ENCODE assay signal across 13 mouse cellular contexts in the genomic region with DNA sequence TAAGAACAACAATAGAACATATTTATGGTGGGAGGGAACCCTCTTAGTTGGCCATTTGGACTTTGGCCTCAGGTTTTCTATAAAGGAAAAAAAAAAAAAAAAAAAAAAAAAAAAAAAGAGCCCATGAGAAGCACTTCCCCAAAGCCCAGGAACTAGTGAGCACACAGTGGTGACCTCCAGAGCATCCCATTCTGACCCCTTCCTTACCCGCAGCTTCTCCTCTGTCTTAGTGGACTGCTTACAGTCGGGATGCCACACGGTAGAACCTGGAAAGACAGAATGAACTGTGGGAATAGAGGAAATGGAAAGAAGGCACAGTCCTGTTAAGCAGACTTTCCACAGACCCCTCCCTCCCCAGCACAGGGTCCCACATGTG.
DNase-seq lines count a peak whose midpoint lies in the region; ATAC-seq and TF ChIP-seq lines count a peak whose summit lies in the region.
"Had no signal": no experiment of that assay in that cellular context is flagged by ENCODE, and none has a peak within 500 bp of the region (broad histone marks: within the 10 kb centered on the region; RNA-seq: fewer than 3 reads in every experiment).

No protein-coding gene starts in this region.

- dilution Hi-C loops in CH12.LX (cut with MboI; ENCODE audit: extremely low pct_ligation_motif_present, extremely low pct_unique_long_range_greater_than_20kb, low sequenced_read_pairs): no loop called here

- H3K9ac ChIP-seq in kidney, embryonic 15.5 days: no peak overlapping the region
- no peak overlapping the region for H3K9ac ChIP-seq in CH12.LX (ENCODE audit: insufficient read depth, low read depth)
- H3K9ac ChIP-seq in limb, embryonic 15.5 days: no peak overlapping the region
- H3K9ac ChIP-seq: lung, embryonic 15.5 days had no signal

- no peak for ATAC-seq in kidney, embryonic 15.5 days (replicated peaks; ENCODE audit: low FRiP score)
- no peak for ATAC-seq in limb, embryonic 15.5 days (ENCODE audit: insufficient number of reproducible peaks, low FRiP score, low TSS enrichment, low read depth)
- ATAC-seq: midbrain, embryonic 16.5 days had no signal

- no peak for TF ChIP-seq RAD21 in CH12.LX (IDR thresholded peaks at IDR 0.05; ENCODE audit: low read depth, low read length)

- peaks cover 34% of the 10 kb centered on the region for H3K4me1 ChIP-seq in kidney, embryonic 15.5 days
- peaks cover 4 to 46% of the 10 kb centered on the region in 2 experiments for H3K4me1 ChIP-seq in CH12.LX (ENCODE audit: control insufficient read depth in 1 of 2, insufficient read depth in 2 of 2)
- H3K4me1 ChIP-seq in limb, embryonic 15.5 days: peaks cover 54% of the 10 kb centered on the region

- no peaks in the 10 kb centered on the region for H3K36me3 ChIP-seq in kidney, embryonic 15.5 days
- no peaks in the 10 kb centered on the region for H3K36me3 ChIP-seq in CH12.LX (replicated peaks in 1 of 2; ENCODE audit: control insufficient read depth in 1 of 2, insufficient read depth in 1 of 2, low read length in 1 of 2)
- no peaks in the 10 kb centered on the region for H3K36me3 ChIP-seq in limb, embryonic 15.5 days
- H3K36me3 ChIP-seq: lung, embryonic 15.5 days had no signal

- no peaks in the 10 kb centered on the region for H3K9me3 ChIP-seq in kidney, embryonic 15.5 days (replicated peaks)
- no peaks in the 10 kb centered on the region for H3K9me3 ChIP-seq in CH12.LX (replicated peaks; ENCODE audit: low read length)
- H3K9me3 ChIP-seq in limb, embryonic 15.5 days: no peaks in the 10 kb centered on the region
- H3K9me3 ChIP-seq: lung, embryonic 15.5 days had no signal

- no peak overlapping the region for H3K4me2 ChIP-seq in kidney, embryonic 15.5 days
- H3K4me2 ChIP-seq in CH12.LX (ENCODE audit: insufficient read depth, low read depth, poor library complexity, severe bottlenecking): no peak overlapping the region
- H3K4me2 ChIP-seq in limb, embryonic 15.5 days: no peak overlapping the region
- H3K4me2 ChIP-seq: lung, embryonic 15.5 days had no signal

- in situ Hi-C loops in CH12.LX (cut with MboI; ENCODE audit: low pct_ligation_motif_present, low pct_unique_long_range_greater_than_20kb, low sequenced_read_pairs): no loop called here

- TF ChIP-seq POLR2A in CH12.LX (IDR thresholded peaks at IDR 0.05; ENCODE audit: low read depth, low read length): no peak

- H3K79me2 ChIP-seq in CH12.LX (replicated peaks; ENCODE audit: control insufficient read depth, extremely low read depth, insufficient read depth, poor library complexity, severe bottlenecking): no peaks in the 10 kb centered on the region

- intact Hi-C loops in gastrocnemius, adult 2 months (cut with DNase I): no loop called here
- intact Hi-C loops in gastrocnemius, postnatal 14 days (cut with DNase I; ENCODE audit: low total_unique reads): no loop called here

- H3K4me3 ChIP-seq in gastrocnemius, adult 2 months: no peak overlapping the region
- no peak overlapping the region for H3K4me3 ChIP-seq in kidney, embryonic 15.5 days (replicated peaks)
- no peak overlapping the region for H3K4me3 ChIP-seq in CH12.LX (replicated peaks in 1 of 3; ENCODE audit: low read depth in 2 of 3, low read length in 2 of 3, poor library complexity in 1 of 3)
- H3K4me3 ChIP-seq in limb, embryonic 15.5 days: no peak overlapping the region
- H3K4me3 ChIP-seq: lung, embryonic 15.5 days had no signal

- peak; percentile 15 for DNase-seq in gastrocnemius, adult 2 months
- no peak for DNase-seq in gastrocnemius, postnatal 14 days
- no peak for DNase-seq in kidney, postnatal 25 days
- DNase-seq in CH12.LX (ENCODE audit: extremely low read depth): no peak
- DNase-seq in cerebellum, adult 18-20 months: no peak
- no peak for DNase-seq in right cerebral cortex, postnatal 10 days (ENCODE audit: low spot score in 2 of 2)
- DNase-seq: cerebellum, adult 11-12 months; right cerebral cortex, postnatal 4 days; thymus, adult 18-20 months had no signal

- peak overlapping the region; percentile 79 for H3K27ac ChIP-seq in gastrocnemius, adult 2 months
- H3K27ac ChIP-seq in kidney, embryonic 15.5 days: peak overlapping the region; percentile 75
- no peak overlapping the region for H3K27ac ChIP-seq in CH12.LX (ENCODE audit: insufficient read depth, low read depth)
- peak overlapping the region; percentile 84 for H3K27ac ChIP-seq in limb, embryonic 15.5 days

- TF ChIP-seq CTCF in gastrocnemius, adult 2 months (IDR thresholded peaks at IDR 0.05): no peak
- no peak for TF ChIP-seq CTCF in CH12.LX (conservative IDR thresholded peaks at IDR 0.05 in 1 of 2, IDR thresholded peaks at IDR 0.05 in 1 of 2; ENCODE audit: low read depth in 2 of 2, low read length in 2 of 2)

- TF ChIP-seq EP300 in CH12.LX (IDR thresholded peaks at IDR 0.05; ENCODE audit: low read length): no peak

- 92% methylated on average over 3 of the region's 3 CpGs for WGBS in kidney, embryonic 15.5 days
- WGBS in limb, embryonic 15.5 days: 89% methylated on average over 3 of the region's 3 CpGs

- no peaks in the 10 kb centered on the region for H3K27me3 ChIP-seq in kidney, embryonic 15.5 days
- no peaks in the 10 kb centered on the region for H3K27me3 ChIP-seq in CH12.LX (replicated peaks)
- H3K27me3 ChIP-seq in limb, embryonic 15.5 days: no peaks in the 10 kb centered on the region
- H3K27me3 ChIP-seq: lung, embryonic 15.5 days had no signal

TF ChIP-seq in CH12.LX, 34 proteins besides CTCF, POLR2A, EP300 and RAD21:
- TF ChIP-seq ZNF384 (IDR thresholded peaks at IDR 0.05; ENCODE audit: low read depth, low read length) (peak; percentile 92), CHD2 (IDR thresholded peaks at IDR 0.05; ENCODE audit: low read length) (no peak), MXI1 (IDR thresholded peaks at IDR 0.05; ENCODE audit: low read depth, low read length) (0 out of 2 replicates have a peak, but pooled peaks have one; percentile 23), CHD1 (IDR thresholded peaks at IDR 0.05; ENCODE audit: low read depth, low read length) (no peak), E2F4 (IDR thresholded peaks at IDR 0.05; ENCODE audit: insufficient replicate concordance, low read depth, low read length) (no peak), JUND (conservative IDR thresholded peaks at IDR 0.05; ENCODE audit: low read depth, low read length) (no peak), NELFE (IDR thresholded peaks at IDR 0.05; ENCODE audit: low read depth, low read length) (no peak)
